Mouse (Mus musculus): ENCODE measurements around the gene Dmbt1.

DNA sequence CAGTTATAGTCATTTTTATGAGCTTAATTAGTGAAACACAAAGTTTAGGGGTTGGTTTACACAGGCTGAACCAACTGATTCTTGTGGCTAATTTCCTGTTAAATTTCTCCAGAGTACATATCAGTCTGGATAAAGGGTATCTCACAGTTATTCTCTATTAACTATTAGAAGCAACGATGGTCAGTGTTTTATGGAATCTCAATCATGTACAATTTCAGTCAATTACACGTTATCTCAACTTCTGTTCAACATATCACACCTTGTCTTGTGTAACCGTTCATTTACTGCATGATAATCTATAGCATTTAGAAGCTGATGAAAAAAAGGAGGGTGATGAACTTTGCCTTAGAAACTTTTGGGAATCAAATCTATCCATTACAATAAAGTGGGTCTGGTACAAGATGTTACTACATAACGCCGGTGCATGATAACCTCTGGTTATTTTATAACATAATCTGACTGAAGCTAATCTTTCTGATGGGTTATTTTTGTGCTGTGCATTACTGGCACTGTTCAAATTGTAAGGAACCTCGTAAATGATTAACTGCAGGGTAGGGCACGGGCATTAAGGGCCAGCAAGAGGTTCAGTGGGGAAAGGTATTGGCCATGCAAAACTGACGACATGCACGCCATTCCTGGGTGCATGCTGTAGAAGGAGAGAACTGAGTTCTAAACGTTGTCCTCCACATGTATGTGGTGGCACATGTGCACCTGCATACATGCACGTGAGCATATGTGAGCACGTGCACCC, 29.7 kb upstream of the Dmbt1 start:
- TF ChIP-seq CTCF (conservative IDR thresholded peaks at IDR 0.05 in 1 of 2, IDR thresholded peaks at IDR 0.05 in 1 of 2; ENCODE audit: low read depth in 2 of 2, low read length in 2 of 2) (no peak), MEF2A (IDR thresholded peaks at IDR 0.05; ENCODE audit: borderline replicate concordance, low read depth, low read length) (no peak), ZMIZ1 (IDR thresholded peaks at IDR 0.05; ENCODE audit: low read depth, low read length) (no peak), PAX5 (IDR thresholded peaks at IDR 0.05; ENCODE audit: low read length) (no peak), POLR2A (IDR thresholded peaks at IDR 0.05; ENCODE audit: low read depth, low read length) (no peak), EP300 (IDR thresholded peaks at IDR 0.05; ENCODE audit: low read length) (no peak), NELFE (IDR thresholded peaks at IDR 0.05; ENCODE audit: low read depth, low read length) (no peak), UBTF (IDR thresholded peaks at IDR 0.05; ENCODE audit: low read depth, low read length) (no peak), E2F4 (IDR thresholded peaks at IDR 0.05; ENCODE audit: insufficient replicate concordance, low read depth, low read length) (no peak), CHD1 (IDR thresholded peaks at IDR 0.05; ENCODE audit: low read depth, low read length) (no peak), USF1 (IDR thresholded peaks at IDR 0.05; ENCODE audit: low read depth, low read length) (no peak), CHD2 (IDR thresholded peaks at IDR 0.05; ENCODE audit: low read length) (no peak), MXI1 (IDR thresholded peaks at IDR 0.05; ENCODE audit: low read depth, low read length) (no peak), ELF1 (IDR thresholded peaks at IDR 0.05; ENCODE audit: low read depth, low read length) (no peak)
